Mouse (Mus musculus) ES-E14 (cell line): ENCODE data around the gene Nsg2.

Experiments
- MAFK ChIP-seq: IDR thresholded peaks from 2 replicates; pipeline ENCODE4 v1.6.1; 2014; ENCODE audit warnings: mild to moderate bottlenecking, low read depth, low read length, inconsistent platforms; ENCODE audit not compliant: insufficient read depth
- ZC3H11A ChIP-seq: IDR thresholded peaks from 2 replicates; pipeline ENCODE4 v1.6.1; 2012; ENCODE audit warnings: low read depth, mild to moderate bottlenecking, inconsistent platforms, low read length, borderline replicate concordance

GRCm38 (mm10) chr11:32039656-32040055 is 39.4 kb downstream of the Nsg2 start:
- no peak for TF ChIP-seq ZC3H11A
- no peak for TF ChIP-seq MAFK
